Mouse (Mus musculus) hindbrain, embryonic 13.5 days (tissue): ENCODE measurements at regions not wholly inside any gene's neighbourhood (a gene's known extent, or its start where the extent isn't known, plus 50 kb on each side); places are given as distances from the start of the nearest gene placed in this dataset.

Source experiments
- ATAC-seq: fragments of 200-750 bp; cut with Nextera tagmentation; 2 replicates; pipeline ENCODE4 v1.8.0; 2017; ENCODE audit warnings: moderate TSS enrichment; ENCODE audit not compliant: low FRiP score
- H3K27ac ChIP-seq: fragments of 300-500 bp; sonication (generic); 2 replicates; pipeline ENCODE4 v1.5.1; 2015; ENCODE audit warnings: inconsistent platforms, mild to moderate bottlenecking, moderate library complexity
- H3K27me3 ChIP-seq: fragments of 300-500 bp; sonication (generic); 2 replicates; pipeline ENCODE4 v1.6.1; 2015; ENCODE audit warnings: mild to moderate bottlenecking, inconsistent platforms
- H3K36me3 ChIP-seq: fragments of 300-500 bp; sonication (generic); 2 replicates; pipeline ENCODE4 v1.6.1; 2015; ENCODE audit warnings: mild to moderate bottlenecking, inconsistent platforms
- H3K4me1 ChIP-seq: fragments of 300-500 bp; sonication (generic); replicated peaks from 2 replicates; pipeline ENCODE4 v1.6.1; 2015; ENCODE audit warnings: inconsistent platforms
- H3K4me2 ChIP-seq: fragments of 300-500 bp; sonication (generic); 2 replicates; pipeline ENCODE4 v1.6.1; 2015; ENCODE audit warnings: inconsistent platforms, mild to moderate bottlenecking, moderate library complexity
- H3K4me3 ChIP-seq: fragments of 300-500 bp; sonication (generic); 2 replicates; pipeline ENCODE4 v1.5.1; 2015; ENCODE audit warnings: mild to moderate bottlenecking, inconsistent platforms
- H3K9ac ChIP-seq: fragments of 300-500 bp; sonication (generic); 2 replicates; pipeline ENCODE4 v1.6.1; 2015; ENCODE audit warnings: mild to moderate bottlenecking, inconsistent platforms
- H3K9me3 ChIP-seq: fragments of 300-500 bp; sonication (generic); 2 replicates; pipeline ENCODE4 v1.6.1; 2016; ENCODE audit warnings: inconsistent platforms
- WGBS: fragments of 180-500 bp; shearing (Covaris S2); methylation state at CpG from one replicate; pipeline ENCODE4 v1.1.7; 2015; 5-methylcytosine and 5-hydroxymethylcytosine counted together

DNA sequence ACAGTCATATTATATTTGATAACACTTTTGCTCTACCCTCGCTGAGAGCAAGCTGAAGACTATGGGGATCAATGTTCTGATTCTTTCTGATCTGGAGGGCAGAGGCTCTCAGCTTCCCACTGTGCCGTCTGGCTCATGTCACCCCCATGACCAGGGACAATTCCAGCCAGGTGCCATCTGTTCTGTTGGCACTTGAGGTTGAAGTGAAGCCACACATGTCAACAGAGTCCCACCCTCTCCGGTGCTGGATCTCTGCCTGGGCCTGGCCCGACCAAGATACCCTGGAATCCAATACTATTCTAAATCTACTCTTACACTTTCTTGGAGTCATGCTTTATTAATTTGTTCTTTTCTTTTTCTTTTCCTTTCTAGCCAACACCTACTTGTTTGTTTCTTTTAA is 538.0 kb downstream of the Etv1 start:
- H3K4me3 ChIP-seq = no peak overlapping the region
- no peak for ATAC-seq

GRCm38 (mm10) chr12:39321453-39321852 is 542.3 kb downstream of the Etv1 start:
- WGBS = 82% methylated on average over 1 of the region's 1 CpGs
- Histone ChIP-seq H3K4me2 (no peak overlapping the region), H3K36me3 (no peaks in the 10 kb centered on the region), H3K9me3 (no peaks in the 10 kb centered on the region), H3K4me1 (no peaks in the 10 kb centered on the region), H3K9ac (no peak overlapping the region), H3K4me3 (no peak overlapping the region), H3K27me3 (no peaks in the 10 kb centered on the region), H3K27ac (no peak overlapping the region)
- ATAC-seq = no peak

More for the DNA sequence above, 538.0 kb downstream of the Etv1 start:
- Histone ChIP-seq H3K36me3 (no peaks in the 10 kb centered on the region), H3K4me1 (no peaks in the 10 kb centered on the region), H3K9me3 (no peaks in the 10 kb centered on the region), H3K9ac (no peak overlapping the region), H3K27me3 (no peaks in the 10 kb centered on the region), H3K27ac (no peak overlapping the region), H3K4me2 (no peak overlapping the region)
- WGBS = 91% methylated on average over 4 of the region's 4 CpGs

DNA sequence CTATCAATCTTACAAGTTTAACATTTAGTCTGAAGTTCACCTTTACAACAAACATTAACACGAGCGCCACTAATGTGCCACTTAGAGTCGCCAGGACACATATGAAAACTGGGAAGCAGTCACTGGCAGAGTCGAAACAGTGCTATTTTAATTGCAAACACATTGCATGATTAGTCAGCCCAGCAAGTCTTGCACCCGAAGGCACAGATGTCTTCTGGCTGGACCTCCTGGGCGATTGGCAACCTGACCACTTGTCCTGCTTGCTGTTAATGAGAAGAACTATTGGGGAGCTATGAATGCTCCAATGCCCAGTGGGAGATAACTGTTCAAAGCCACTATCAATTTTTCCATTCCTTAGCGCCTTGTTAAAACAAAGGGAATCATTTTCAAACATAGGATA is 547.0 kb downstream of the Etv1 start:
- ATAC-seq = no peak
- Histone ChIP-seq H3K27me3 (no peaks in the 10 kb centered on the region), H3K4me3 (no peak overlapping the region), H3K4me2 (no peak overlapping the region), H3K9ac (no peak overlapping the region), H3K27ac (no peak overlapping the region), H3K36me3 (no peaks in the 10 kb centered on the region), H3K4me1 (no peaks in the 10 kb centered on the region), H3K9me3 (no peaks in the 10 kb centered on the region)
- 73% methylated on average over 7 of the region's 7 CpGs for WGBS

DNA sequence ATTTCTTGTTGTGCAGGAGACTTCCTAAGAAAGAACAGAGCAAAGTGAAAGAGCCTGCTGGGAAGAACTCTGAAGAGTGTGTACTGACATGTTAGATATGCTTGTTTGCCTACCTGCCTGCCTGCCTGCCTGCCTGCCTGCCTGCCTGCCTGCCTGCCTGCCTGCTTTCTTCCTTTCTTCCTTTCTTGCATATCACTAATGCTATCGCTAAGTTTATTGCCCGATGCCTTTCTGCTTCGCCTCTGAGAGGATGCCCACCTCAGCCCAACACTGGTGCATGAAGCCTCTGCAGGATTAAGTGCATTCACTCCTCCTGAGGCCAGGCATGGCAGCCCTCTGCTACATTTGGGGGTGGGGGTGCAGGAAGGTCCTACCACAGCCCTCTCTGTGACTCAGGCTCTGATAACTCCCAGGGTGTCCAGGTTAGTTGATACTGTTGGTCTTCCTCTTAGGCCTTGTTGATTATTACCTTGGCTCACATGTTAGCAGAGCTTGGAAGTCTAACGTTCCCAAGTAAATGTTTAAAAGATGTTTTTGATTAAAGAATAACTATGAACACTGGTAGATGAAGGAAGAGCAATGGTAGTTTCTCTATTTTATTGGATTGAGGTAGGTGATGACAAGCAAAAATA is 547.6 kb downstream of the Etv1 start:
- Histone ChIP-seq H3K36me3 (no peaks in the 10 kb centered on the region), H3K4me2 (no peak overlapping the region), H3K4me1 (no peaks in the 10 kb centered on the region), H3K9me3 (no peaks in the 10 kb centered on the region), H3K27me3 (no peaks in the 10 kb centered on the region), H3K27ac (no peak overlapping the region), H3K4me3 (no peak overlapping the region), H3K9ac (no peak overlapping the region)
- WGBS = 91% methylated on average over 4 of the region's 4 CpGs
- no peak for ATAC-seq

GRCm38 (mm10) chr12:39328377-39328776 is 549.2 kb downstream of the Etv1 start:
- ATAC-seq = no peak
- no peaks in the 10 kb centered on the region for H3K27me3 ChIP-seq

GRCm38 (mm10) chr12:39339101-39339538 is 559.9 kb downstream of the Etv1 start:
- H3K36me3 ChIP-seq = no peaks in the 10 kb centered on the region
- no peaks in the 10 kb centered on the region for H3K27me3 ChIP-seq
- WGBS = 76% methylated on average over 5 of the region's 5 CpGs
- H3K9me3 ChIP-seq = no peaks in the 10 kb centered on the region
- no peak for ATAC-seq
- no peak overlapping the region for H3K4me2 ChIP-seq
- H3K4me3 ChIP-seq = no peak overlapping the region
- H3K9ac ChIP-seq = no peak overlapping the region
- H3K27ac ChIP-seq = no peak overlapping the region
- H3K4me1 ChIP-seq = no peaks in the 10 kb centered on the region

More at GRCm38 (mm10) chr12:39328377-39328776, 549.2 kb downstream of the Etv1 start:
- Histone ChIP-seq H3K27ac (no peak overlapping the region), H3K9ac (no peak overlapping the region), H3K4me2 (no peak overlapping the region), H3K9me3 (no peaks in the 10 kb centered on the region), H3K4me1 (no peaks in the 10 kb centered on the region), H3K4me3 (no peak overlapping the region), H3K36me3 (no peaks in the 10 kb centered on the region)

GRCm38 (mm10) chr12:39341751-39342271 is 562.6 kb downstream of the Etv1 start:
- ATAC-seq = 0 out of 2 replicates have a peak, but pooled peaks have one; percentile 36
- Histone ChIP-seq H3K27ac (no peak overlapping the region), H3K4me2 (no peak overlapping the region), H3K9ac (no peak overlapping the region), H3K9me3 (no peaks in the 10 kb centered on the region), H3K27me3 (no peaks in the 10 kb centered on the region), H3K4me3 (no peak overlapping the region), H3K4me1 (no peaks in the 10 kb centered on the region), H3K36me3 (no peaks in the 10 kb centered on the region)
- WGBS = 65% methylated on average over 5 of the region's 5 CpGs

DNA sequence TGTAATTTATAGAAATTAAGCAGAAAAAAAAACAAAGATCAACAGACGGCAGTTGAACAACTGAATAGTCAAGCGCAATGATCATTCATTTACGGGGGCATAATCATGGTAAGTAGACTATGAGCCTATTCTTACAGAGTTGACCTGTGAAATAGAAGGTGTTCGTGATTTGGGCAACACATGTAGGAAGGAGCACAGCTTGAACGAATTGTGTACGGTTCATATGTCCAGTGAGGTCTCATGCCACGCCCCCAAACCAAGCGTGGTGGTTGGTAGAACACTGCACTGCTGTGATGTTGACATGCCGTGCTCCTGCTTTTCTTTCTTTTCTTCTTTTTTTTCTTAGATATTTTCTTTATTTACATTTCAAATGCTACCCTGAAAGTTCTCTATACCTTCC is 563.1 kb downstream of the Etv1 start:
- no peaks in the 10 kb centered on the region for H3K27me3 ChIP-seq
- no peak overlapping the region for H3K4me3 ChIP-seq
- H3K4me2 ChIP-seq = no peak overlapping the region
- H3K4me1 ChIP-seq = no peaks in the 10 kb centered on the region
- H3K27ac ChIP-seq = no peak overlapping the region
- no peak for ATAC-seq
- 82% methylated on average over 9 of the region's 9 CpGs for WGBS
- no peak overlapping the region for H3K9ac ChIP-seq
- no peaks in the 10 kb centered on the region for H3K36me3 ChIP-seq
- H3K9me3 ChIP-seq = no peaks in the 10 kb centered on the region

DNA sequence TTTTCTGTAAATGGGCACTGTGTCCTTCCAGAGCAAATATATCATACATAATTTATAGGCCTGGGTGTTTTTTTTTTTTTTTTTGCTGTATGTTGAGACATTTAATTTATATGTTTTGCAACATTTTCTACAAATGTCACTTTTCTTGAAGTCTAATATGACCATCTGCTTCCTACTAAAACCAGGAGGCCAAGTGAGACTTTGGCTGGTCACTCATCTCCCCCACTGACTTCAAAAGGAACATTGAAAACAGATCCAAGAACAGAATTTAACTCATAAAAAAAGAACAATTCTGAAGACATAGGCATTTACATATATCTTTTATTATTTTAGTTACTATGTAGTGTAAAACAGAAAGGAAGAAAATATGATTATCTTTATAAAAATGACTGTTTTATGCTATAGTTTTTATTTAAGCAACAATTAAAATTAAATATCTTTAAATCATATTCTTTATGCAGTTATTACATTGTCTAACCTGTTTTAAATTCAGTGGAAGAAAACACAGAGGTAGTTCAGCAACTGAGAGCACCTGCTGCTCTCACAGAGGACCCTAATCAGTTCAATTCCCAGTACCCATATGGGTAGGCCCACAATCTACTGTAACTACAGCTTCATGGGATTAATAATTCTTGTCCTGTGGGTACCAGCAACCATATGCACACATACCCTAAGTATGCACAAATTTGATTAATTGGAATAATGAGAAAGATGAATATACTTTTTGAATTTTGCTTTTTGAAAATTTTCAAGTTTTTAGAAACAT is 592.5 kb downstream of the Etv1 start:
- Histone ChIP-seq H3K4me1 (no peaks in the 10 kb centered on the region), H3K4me3 (no peak overlapping the region), H3K4me2 (no peak overlapping the region), H3K36me3 (no peaks in the 10 kb centered on the region), H3K9me3 (no peaks in the 10 kb centered on the region; the same call in 1 of the 2 replicates), H3K27ac (no peak overlapping the region), H3K27me3 (no peaks in the 10 kb centered on the region), H3K9ac (no peak overlapping the region)
- no peak for ATAC-seq

DNA sequence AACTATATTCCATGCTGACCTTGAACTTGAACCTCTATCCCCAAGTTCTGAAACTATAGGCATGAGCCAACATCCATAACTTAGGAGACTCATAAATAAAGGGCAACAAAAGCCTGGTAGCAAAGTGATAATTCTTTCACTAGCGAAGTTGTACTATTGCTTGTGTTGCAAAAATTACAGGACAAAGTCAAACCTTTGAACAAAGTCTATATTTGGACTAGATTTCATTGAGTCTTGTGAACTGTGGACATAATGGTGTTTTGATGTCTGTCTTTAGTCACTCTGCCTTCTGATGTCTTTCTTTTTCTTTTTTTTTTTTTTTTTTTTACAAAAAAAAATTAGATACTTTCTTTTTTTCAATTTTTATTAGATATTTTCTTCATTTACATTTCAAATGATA is 594.5 kb downstream of the Etv1 start:
- Histone ChIP-seq H3K27ac (no peak overlapping the region), H3K9ac (no peak overlapping the region), H3K4me3 (no peak overlapping the region), H3K4me1 (no peaks in the 10 kb centered on the region), H3K36me3 (no peaks in the 10 kb centered on the region), H3K27me3 (no peaks in the 10 kb centered on the region), H3K4me2 (no peak overlapping the region), H3K9me3 (no peaks in the 10 kb centered on the region)
- 96% methylated on average over 1 of the region's 1 CpGs for WGBS
- no peak for ATAC-seq
